Mouse (Mus musculus) forebrain, embryonic 14.5 days (tissue): Measurements from ENCODE around the gene Olfr1418. TPM values are rescaled to one million over a fixed set of nuclear protein-coding genes. Genes with fewer than 3 reads are reported as not detected.
"Not testable (repeated sequence)": the region's sequence is repeated elsewhere in the genome, so short reads cannot be mapped to it uniquely, and the experiment has no call there.

Experiments used
- ATAC-seq: fragments of 200-750 bp; cut with Nextera tagmentation; 2 replicates; pipeline ENCODE4 v1.8.0; 2017; ENCODE audit warnings: mild to moderate bottlenecking, moderate library complexity
- DNase-seq: peaks from one replicate; pipeline ENCODE4 v3.0.0-alpha.2; 2015; ENCODE audit warnings: low spot score
- H3K27ac ChIP-seq: fragments of 300-500 bp; sonication (generic); 2 replicates; pipeline ENCODE4 v1.5.1; 2014; ENCODE audit warnings: low read depth, mild to moderate bottlenecking, control low read depth, low read length, moderate library complexity
- H3K27me3 ChIP-seq: fragments of 300-500 bp; sonication (generic); replicated peaks from 2 replicates; pipeline ENCODE4 v1.6.1; 2014; ENCODE audit warnings: low read length, control low read depth, mixed read lengths; ENCODE audit not compliant: control insufficient read depth, insufficient read depth
- H3K36me3 ChIP-seq: fragments of 300-500 bp; sonication (generic); 2 replicates; pipeline ENCODE4 v1.6.1; 2014; ENCODE audit warnings: low read length, control low read depth; ENCODE audit not compliant: control insufficient read depth, insufficient read depth
- H3K4me1 ChIP-seq: fragments of 300-500 bp; sonication (generic); 2 replicates; pipeline ENCODE4 v1.6.1; 2014; ENCODE audit warnings: antibody characterized with exemption, low read length, control low read depth; ENCODE audit not compliant: control insufficient read depth, insufficient read depth
- H3K4me2 ChIP-seq: fragments of 300-500 bp; sonication (generic); 2 replicates; pipeline ENCODE4 v1.6.1; 2014; ENCODE audit warnings: mild to moderate bottlenecking, control low read depth, low read length
- H3K4me3 ChIP-seq: fragments of 300-500 bp; sonication (generic); 2 replicates; pipeline ENCODE4 v1.5.1; 2014; ENCODE audit warnings: low read depth, low read length, control low read depth
- H3K9ac ChIP-seq: fragments of 300-500 bp; sonication (generic); 2 replicates; pipeline ENCODE4 v1.6.1; 2014; ENCODE audit warnings: mild to moderate bottlenecking, low read length, control low read depth, moderate library complexity
- H3K9me3 ChIP-seq: fragments of 300-500 bp; sonication (generic); replicated peaks from 2 replicates; pipeline ENCODE4 v1.6.1; 2016; ENCODE audit warnings: low read length, control low read depth, mixed read lengths; ENCODE audit not compliant: control insufficient read depth
- WGBS: fragments of 180-500 bp; shearing (Covaris S2); extraction: QIAGEN DNeasy Blood & Tissue Kit; methylation state at CpG from one replicate; pipeline ENCODE4 v1.1.7; 2014; 5-methylcytosine and 5-hydroxymethylcytosine counted together
- polyA plus RNA-seq: library from polyadenylated mRNA; unstranded; fragments of >200 nt; fragmentation: Nextera tagmentation; extraction: Ambion mirVana; gene quantifications from 2 replicates; pipeline ENCODE4 v1.2.1, GENCODE M21; 2014

Olfr1418 gene
- not detected in 2 replicates for polyA plus RNA-seq

- 95% methylated on average over 1 of the region's 1 CpGs for WGBS
- Histone ChIP-seq H3K27me3 (no peaks in the 10 kb centered on the region), H3K9me3 (no peaks in the 10 kb centered on the region; the same call in 1 of the 2 replicates), H3K36me3 (no peaks in the 10 kb centered on the region), H3K4me3 (no peak within 1 kb of the TSS), H3K4me2 (no peak within 1 kb of the TSS), H3K27ac (no peak within 1 kb of the TSS), H3K4me1 (no peaks in the 10 kb centered on the region), H3K9ac (no peak within 1 kb of the TSS)
- no peak for ATAC-seq
- no peak for DNase-seq
These were observed at the start of gene Olfr1418 for GRCm38 (mm10) chr19:11860966-11861365. TSS of gene Olfr1418 (minus strand) at chr19:11861066.

- H3K27ac ChIP-seq: no peak within 1 kb of the TSS
- no peak within 1 kb of the TSS for H3K9ac ChIP-seq
- no peaks in the 10 kb centered on the region for H3K4me1 ChIP-seq
- no peaks in the 10 kb centered on the region for H3K27me3 ChIP-seq
- H3K4me3 ChIP-seq: no peak within 1 kb of the TSS
- DNase-seq: no peak
- no peak for ATAC-seq
- no peak within 1 kb of the TSS for H3K4me2 ChIP-seq
- H3K9me3 ChIP-seq: no peaks in the 10 kb centered on the region
- 44% methylated on average over 1 of the region's 1 CpGs for WGBS
- no peaks in the 10 kb centered on the region for H3K36me3 ChIP-seq
These were observed 25.4 kb upstream of the Olfr1418 start, which contains the start of gene Olfr1420 for GRCm38 (mm10) chr19:11886265-11886664. TSS of gene Olfr1420 (plus strand) at chr19:11886565.

- not testable (repeated sequence) for DNase-seq, H3K27ac ChIP-seq, H3K4me1 ChIP-seq, H3K9ac ChIP-seq, H3K4me2 ChIP-seq, H3K4me3 ChIP-seq, H3K36me3 ChIP-seq, ATAC-seq, H3K27me3 ChIP-seq, H3K9me3 ChIP-seq
- 77% methylated on average over 22 of the region's 22 CpGs for WGBS
These were observed 17.5 kb upstream of the Olfr1418 start for GRCm38 (mm10) chr19:11878404-11878803.

- WGBS: 53% methylated on average over 1 of the region's 1 CpGs
- DNase-seq: no peak
These were observed 14.1 kb upstream of the Olfr1418 start, which contains the start of gene Olfr1419 for GRCm38 (mm10) chr19:11875006-11875405. TSS of gene Olfr1419 (minus strand) at chr19:11875106.

GRCm38 (mm10) chr19:11867837-11868236 lies 7.0 kb upstream of the Olfr1418 start:
- DNase-seq (no peak), ATAC-seq (no peak)
- 85% methylated on average over 2 of the region's 2 CpGs for WGBS
- no peaks in the 10 kb centered on the region for H3K27me3 ChIP-seq
- H3K36me3 ChIP-seq: no peaks in the 10 kb centered on the region
- no peak overlapping the region for H3K27ac ChIP-seq
- H3K9ac ChIP-seq: no peak overlapping the region
- no peaks in the 10 kb centered on the region for H3K4me1 ChIP-seq
- no peak overlapping the region for H3K4me2 ChIP-seq
- H3K4me3 ChIP-seq: no peak overlapping the region
- no peaks in the 10 kb centered on the region; the same call in 1 of the 2 replicates for H3K9me3 ChIP-seq

More at GRCm38 (mm10) chr19:11875006-11875405, 14.1 kb upstream of the Olfr1418 start, which contains the start of gene Olfr1419:
- no peak within 1 kb of the TSS for H3K9ac ChIP-seq
- no peaks in the 10 kb centered on the region for H3K36me3 ChIP-seq
- H3K9me3 ChIP-seq: no peaks in the 10 kb centered on the region
- H3K27me3 ChIP-seq: no peaks in the 10 kb centered on the region
- no peak within 1 kb of the TSS for H3K4me2 ChIP-seq
- no peak within 1 kb of the TSS for H3K27ac ChIP-seq
- no peak within 1 kb of the TSS for H3K4me3 ChIP-seq
- no peaks in the 10 kb centered on the region for H3K4me1 ChIP-seq
- no peak for ATAC-seq

GRCm38 (mm10) chr19:11856506-11856905 lies 4.4 kb downstream of the Olfr1418 start:
- ATAC-seq (no peak), DNase-seq (no peak)
- Histone ChIP-seq H3K36me3 (no peaks in the 10 kb centered on the region), H3K9ac (no peak overlapping the region), H3K9me3 (no peaks in the 10 kb centered on the region), H3K27me3 (no peaks in the 10 kb centered on the region), H3K4me2 (no peak overlapping the region), H3K4me3 (no peak overlapping the region), H3K27ac (no peak overlapping the region), H3K4me1 (no peaks in the 10 kb centered on the region)
- 82% methylated on average over 6 of the region's 6 CpGs for WGBS

- no peak overlapping the region for H3K9ac ChIP-seq
These were observed 6.0 kb downstream of the Olfr1418 start for GRCm38 (mm10) chr19:11854821-11855220.

GRCm38 (mm10) chr19:11852652-11853051 lies 8.2 kb downstream of the Olfr1418 start:
- no peaks in the 10 kb centered on the region for H3K4me1 ChIP-seq
- no peaks in the 10 kb centered on the region for H3K36me3 ChIP-seq
- H3K9me3 ChIP-seq: no peaks in the 10 kb centered on the region
- 72% methylated on average over 4 of the region's 4 CpGs for WGBS
- H3K27ac ChIP-seq: no peak overlapping the region
- no peak overlapping the region for H3K4me2 ChIP-seq
- DNase-seq (no peak), ATAC-seq (no peak)
- no peak overlapping the region for H3K9ac ChIP-seq
- H3K27me3 ChIP-seq: no peaks in the 10 kb centered on the region
- no peak overlapping the region for H3K4me3 ChIP-seq

More at GRCm38 (mm10) chr19:11854821-11855220, 6.0 kb downstream of the Olfr1418 start:
- H3K4me2 ChIP-seq: no peak overlapping the region
- H3K4me3 ChIP-seq: no peak overlapping the region
- no peaks in the 10 kb centered on the region for H3K27me3 ChIP-seq
- H3K4me1 ChIP-seq: no peaks in the 10 kb centered on the region
- DNase-seq (no peak), ATAC-seq (no peak)
- H3K9me3 ChIP-seq: no peaks in the 10 kb centered on the region
- 91% methylated on average over 2 of the region's 2 CpGs for whole genome bisulfite sequencing
- H3K36me3 ChIP-seq: no peaks in the 10 kb centered on the region
- H3K27ac ChIP-seq: no peak overlapping the region

- Histone ChIP-seq H3K9me3 (no peaks in the 10 kb centered on the region), H3K27ac (no peak overlapping the region)
These were observed 14.5 kb downstream of the Olfr1418 start for GRCm38 (mm10) chr19:11846333-11846732.

More at GRCm38 (mm10) chr19:11846333-11846732, 14.5 kb downstream of the Olfr1418 start:
- Histone ChIP-seq H3K4me3 (no peak overlapping the region), H3K9ac (no peak overlapping the region), H3K27me3 (no peaks in the 10 kb centered on the region), H3K36me3 (no peaks in the 10 kb centered on the region), H3K4me1 (no peaks in the 10 kb centered on the region), H3K4me2 (no peak overlapping the region)
- DNase-seq (no peak), ATAC-seq (no peak)
- WGBS: 84% methylated on average over 4 of the region's 4 CpGs
